Mouse (Mus musculus) C2C12 (cell line): ENCODE results near the gene Tmem131.

ENCODE experiments used
- CEBPB ChIP-seq: IDR thresholded peaks from one replicate; pipeline ENCODE4 v1.6.1; 2011; ENCODE audit warnings: low read depth, mild to moderate bottlenecking, control low read depth, moderate library complexity
- CTCF ChIP-seq: IDR thresholded peaks from one replicate; pipeline ENCODE4 v1.5.1; 2011; ENCODE audit not compliant: control insufficient read depth, insufficient read depth, insufficient read length
- FOSL1 ChIP-seq: IDR thresholded peaks from one replicate; pipeline ENCODE4 v1.8.0; 2011; ENCODE audit warnings: mild to moderate bottlenecking, low read length; ENCODE audit not compliant: poor library complexity, insufficient read depth, severe bottlenecking
- USF1 ChIP-seq: IDR thresholded peaks from one replicate; pipeline ENCODE4 v1.6.1; 2011; ENCODE audit warnings: low read depth, mild to moderate bottlenecking, control low read depth, moderate library complexity

DNA sequence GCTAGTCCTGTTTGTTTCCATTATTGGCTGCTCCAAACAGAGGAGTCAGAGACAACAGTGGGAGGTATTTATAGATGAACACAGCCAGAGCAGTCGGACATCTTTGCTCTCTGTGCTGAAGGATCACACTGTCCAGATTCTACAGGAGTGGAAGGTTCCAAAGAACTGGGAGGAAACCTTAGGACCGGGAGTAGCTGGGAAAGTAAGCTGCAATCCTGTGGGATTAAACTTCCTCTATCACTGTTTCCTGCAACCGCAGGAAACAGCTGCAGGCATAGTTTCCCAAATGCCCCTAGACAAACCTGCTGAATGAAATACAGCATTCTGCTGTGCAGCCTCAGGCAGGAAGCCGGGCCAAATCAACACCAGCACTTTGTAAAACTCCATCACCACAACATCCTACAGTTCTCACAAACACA is 83.0 kb downstream of the Tmem131 start:
- TF ChIP-seq USF1 (no peak), CTCF (no peak), FOSL1 (no peak), CEBPB (no peak)
